Mouse (Mus musculus): ENCODE measurements around the gene Baiap2l2. TPM values are rescaled to one million over a fixed set of nuclear protein-coding genes. Genes with fewer than 3 reads are reported as not detected.

Gene Baiap2l2
- polyA plus RNA-seq, 1 experiment from 2014 or later, result 10.3 TPM

DNA sequence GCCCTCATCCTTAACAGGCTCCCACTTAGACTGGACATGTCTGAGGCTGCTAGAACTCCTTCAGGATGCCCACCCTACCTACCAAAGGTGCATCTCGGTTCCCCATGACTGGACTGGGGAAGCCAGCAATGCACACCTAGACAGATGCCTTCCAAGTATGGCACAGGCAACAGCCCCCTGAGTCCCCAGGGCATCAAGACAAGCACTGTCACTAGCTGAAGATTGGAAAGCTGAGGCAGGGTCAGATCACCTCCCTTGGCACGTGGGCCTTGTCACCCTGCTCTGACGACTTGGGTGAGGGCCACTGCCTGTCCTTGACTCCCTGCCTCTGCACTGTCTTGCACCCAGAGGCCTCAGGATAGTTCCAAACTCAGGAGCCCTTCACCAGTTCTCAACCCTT is 3.0 kb upstream of the Baiap2l2 start:
- Histone ChIP-seq H3K36me3 (ENCODE audit: control insufficient read depth, insufficient read depth, low read length) (peaks cover 9% of the 10 kb centered on the region), H3K27ac (ENCODE audit: low read depth, low read length) (no peak overlapping the region), H3K27me3 (ENCODE audit: control insufficient read depth, insufficient read depth, low read length) (no peaks in the 10 kb centered on the region), H3K4me3 (ENCODE audit: low read length) (no peak overlapping the region), H3K4me2 (replicated peaks; ENCODE audit: low read depth, low read length) (no peak overlapping the region), H3K9me3 (ENCODE audit: control insufficient read depth, low read length) (no peaks in the 10 kb centered on the region), H3K4me1 (ENCODE audit: control insufficient read depth, insufficient read depth, low read length) (0 out of 2 replicates have a peak, but pooled peaks cover 9% of the 10 kb centered on the region), H3K9ac (ENCODE audit: low read depth, low read length) (no peak overlapping the region)
- whole genome bisulfite sequencing, result 90% methylated on average over 3 of the region's 3 CpGs
- ATAC-seq (ENCODE audit: low FRiP score, low TSS enrichment), result no peak

DNA sequence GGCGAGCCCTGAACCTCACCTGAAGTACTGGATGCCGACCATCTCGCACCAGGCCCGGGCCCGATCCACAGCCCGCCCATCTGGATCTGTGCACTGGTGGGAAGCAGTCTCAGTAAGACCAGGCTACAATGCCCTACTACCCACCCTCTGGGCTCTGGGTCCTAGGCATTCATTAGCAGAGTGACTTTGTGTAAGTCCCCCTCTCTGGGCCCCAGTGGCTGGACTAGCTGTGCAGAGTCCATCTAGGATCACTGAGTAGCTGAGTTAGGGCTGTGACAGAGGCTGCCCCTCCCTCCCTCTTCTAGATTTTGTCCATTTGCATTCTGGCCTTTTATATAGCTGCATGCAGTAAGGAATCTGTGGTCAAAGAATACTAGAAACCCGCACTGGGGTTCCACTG is 1.8 kb upstream of the Baiap2l2 start:
- no peaks in the 10 kb centered on the region for H3K27me3 ChIP-seq (ENCODE audit: control insufficient read depth, insufficient read depth, low read length)
- peaks cover 9% of the 10 kb centered on the region for H3K36me3 ChIP-seq (ENCODE audit: control insufficient read depth, insufficient read depth, low read length)
- 92% methylated on average over 7 of the region's 7 CpGs for WGBS
- no peaks in the 10 kb centered on the region for H3K9me3 ChIP-seq (ENCODE audit: control insufficient read depth, low read length)
- 0 out of 2 replicates have a peak, but pooled peaks cover 9% of the 10 kb centered on the region for H3K4me1 ChIP-seq (ENCODE audit: control insufficient read depth, insufficient read depth, low read length)
- no peak overlapping the region for H3K9ac ChIP-seq (ENCODE audit: low read depth, low read length)
- H3K27ac ChIP-seq (ENCODE audit: low read depth, low read length), result no peak overlapping the region
- no peak overlapping the region for H3K4me2 ChIP-seq (replicated peaks; ENCODE audit: low read depth, low read length)
- no peak overlapping the region for H3K4me3 ChIP-seq (ENCODE audit: low read length)
- no peak for ATAC-seq (ENCODE audit: low FRiP score, low TSS enrichment)

DNA sequence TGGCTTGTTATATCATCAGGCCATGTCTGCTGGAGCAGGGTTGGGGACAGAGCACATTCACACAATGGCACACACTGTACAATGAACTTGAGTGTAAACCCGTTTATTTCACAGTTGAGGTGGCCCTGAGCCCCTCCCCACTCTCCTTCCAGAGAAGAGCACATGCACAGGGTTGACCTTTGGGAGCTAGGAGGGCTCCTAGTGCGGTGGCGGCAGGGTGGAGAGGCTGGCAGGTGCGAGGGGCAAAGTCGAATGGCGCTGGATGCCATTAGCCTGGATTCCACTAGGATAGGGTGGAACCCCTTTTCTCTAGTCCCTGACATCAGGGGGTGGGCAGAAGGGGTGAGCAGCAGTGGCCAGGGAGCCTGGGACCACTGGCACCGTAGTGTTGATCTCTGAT is 804 bp upstream of the Baiap2l2 start:
- WGBS, result 84% methylated on average over 7 of the region's 7 CpGs
- no peak overlapping the region for H3K4me2 ChIP-seq (replicated peaks; ENCODE audit: low read depth, low read length)
- peaks cover 9% of the 10 kb centered on the region for H3K36me3 ChIP-seq (ENCODE audit: control insufficient read depth, insufficient read depth, low read length)
- no peak overlapping the region for H3K9ac ChIP-seq (ENCODE audit: low read depth, low read length)
- 0 out of 2 replicates have a peak, but pooled peaks cover 9% of the 10 kb centered on the region for H3K4me1 ChIP-seq (ENCODE audit: control insufficient read depth, insufficient read depth, low read length)
- H3K27ac ChIP-seq (ENCODE audit: low read depth, low read length), result no peak overlapping the region
- no peaks in the 10 kb centered on the region for H3K27me3 ChIP-seq (ENCODE audit: control insufficient read depth, insufficient read depth, low read length)
- H3K4me3 ChIP-seq (ENCODE audit: low read length), result no peak overlapping the region
- no peaks in the 10 kb centered on the region for H3K9me3 ChIP-seq (ENCODE audit: control insufficient read depth, low read length)
- no peak for ATAC-seq (ENCODE audit: low FRiP score, low TSS enrichment)

DNA sequence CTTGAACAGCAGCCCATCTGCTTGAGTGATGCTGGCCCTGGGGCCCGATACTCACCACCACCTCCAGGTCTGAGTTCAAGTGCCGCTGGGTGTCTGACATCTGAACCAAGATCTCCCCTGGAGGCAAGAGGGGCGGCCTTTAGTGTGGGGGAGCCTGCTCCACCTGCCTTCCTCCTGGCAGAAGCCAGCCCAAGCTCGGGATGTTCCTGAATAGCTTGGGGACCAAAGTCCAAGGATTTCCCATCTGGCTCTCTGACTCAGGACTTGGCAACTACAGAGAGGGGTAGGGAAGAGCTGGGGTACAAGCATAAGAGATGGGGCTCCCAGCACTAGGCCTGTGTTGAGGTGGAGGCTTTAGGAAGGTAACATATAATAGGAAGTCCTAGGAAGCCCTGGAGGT is 2.0 kb downstream of the Baiap2l2 start:
- H3K4me3 ChIP-seq (ENCODE audit: low read length), result no peak overlapping the region
- ATAC-seq (ENCODE audit: low FRiP score, low TSS enrichment), result no peak
- H3K4me1 ChIP-seq (ENCODE audit: control insufficient read depth, insufficient read depth, low read length), result 0 out of 2 replicates have a peak, but pooled peaks cover 9% of the 10 kb centered on the region
- H3K27me3 ChIP-seq (ENCODE audit: control insufficient read depth, insufficient read depth, low read length), result no peaks in the 10 kb centered on the region
- H3K27ac ChIP-seq (ENCODE audit: low read depth, low read length), result no peak overlapping the region
- no peaks in the 10 kb centered on the region for H3K9me3 ChIP-seq (ENCODE audit: control insufficient read depth, low read length)
- no peak overlapping the region for H3K4me2 ChIP-seq (replicated peaks; ENCODE audit: low read depth, low read length)
- H3K9ac ChIP-seq (ENCODE audit: low read depth, low read length), result no peak overlapping the region
- WGBS, result 80% methylated on average over 4 of the region's 4 CpGs
- H3K36me3 ChIP-seq (ENCODE audit: control insufficient read depth, insufficient read depth, low read length), result peaks cover 4% of the 10 kb centered on the region; the same call in 1 of the 2 replicates

DNA sequence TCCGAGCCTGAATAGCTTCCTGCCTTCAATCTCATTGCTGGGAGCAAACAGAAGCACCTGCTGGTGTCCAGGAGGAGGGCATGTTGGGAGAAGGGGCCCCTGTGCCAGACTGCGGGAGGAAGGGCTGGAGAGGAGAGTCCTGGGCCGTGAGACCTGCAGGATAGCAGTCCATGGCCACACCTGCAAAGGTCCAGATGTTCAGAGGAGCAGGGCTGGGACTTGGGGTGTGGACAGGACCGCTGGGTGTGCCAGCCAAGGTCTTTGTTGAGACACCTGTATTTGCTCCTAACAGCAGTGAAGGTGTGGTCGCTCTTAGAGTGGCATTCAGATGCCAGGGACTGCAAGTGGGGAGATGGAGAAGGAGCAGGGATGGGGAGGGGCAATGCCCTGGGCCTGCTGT is 2.9 kb downstream of the Baiap2l2 start:
- Histone ChIP-seq H3K27me3 (ENCODE audit: control insufficient read depth, insufficient read depth, low read length) (no peaks in the 10 kb centered on the region), H3K4me1 (ENCODE audit: control insufficient read depth, insufficient read depth, low read length) (0 out of 2 replicates have a peak, but pooled peaks cover 9% of the 10 kb centered on the region), H3K36me3 (ENCODE audit: control insufficient read depth, insufficient read depth, low read length) (peaks cover 4% of the 10 kb centered on the region; the same call in 1 of the 2 replicates), H3K4me2 (replicated peaks; ENCODE audit: low read depth, low read length) (no peak overlapping the region), H3K9ac (ENCODE audit: low read depth, low read length) (no peak overlapping the region), H3K27ac (ENCODE audit: low read depth, low read length) (no peak overlapping the region), H3K9me3 (ENCODE audit: control insufficient read depth, low read length) (no peaks in the 10 kb centered on the region), H3K4me3 (ENCODE audit: low read length) (no peak overlapping the region)
- WGBS, result 79% methylated on average over 5 of the region's 5 CpGs
- no peak for ATAC-seq (ENCODE audit: low FRiP score, low TSS enrichment)

DNA sequence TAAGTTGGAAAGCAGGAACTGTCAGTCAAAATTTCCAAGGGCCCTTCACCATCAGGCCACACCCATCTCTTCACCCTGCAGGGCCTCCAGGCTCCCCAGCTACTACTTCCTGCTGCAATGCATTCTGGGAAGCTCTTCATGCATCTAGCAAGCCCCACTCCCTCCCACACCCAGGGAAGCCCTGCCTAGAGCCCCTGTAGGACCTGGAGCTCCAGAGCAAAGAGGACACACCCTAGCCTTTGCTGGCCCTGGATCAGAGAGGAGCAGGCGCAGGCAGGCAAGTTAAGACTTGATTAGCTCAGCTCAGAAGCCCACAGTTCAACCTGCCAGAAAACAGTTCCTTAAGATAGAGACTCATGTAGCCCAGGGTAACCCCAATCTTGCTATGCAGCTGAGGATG is 3.9 kb downstream of the Baiap2l2 start:
- no peak overlapping the region for H3K4me3 ChIP-seq (ENCODE audit: low read length)
- 0 out of 2 replicates have a peak, but pooled peaks cover 9% of the 10 kb centered on the region for H3K4me1 ChIP-seq (ENCODE audit: control insufficient read depth, insufficient read depth, low read length)
- peaks cover under 1% of the 10 kb centered on the region; the same call in 1 of the 2 replicates for H3K36me3 ChIP-seq (ENCODE audit: control insufficient read depth, insufficient read depth, low read length)
- no peak overlapping the region for H3K9ac ChIP-seq (ENCODE audit: low read depth, low read length)
- WGBS, result 67% methylated on average over 1 of the region's 1 CpGs
- H3K27me3 ChIP-seq (ENCODE audit: control insufficient read depth, insufficient read depth, low read length), result no peaks in the 10 kb centered on the region
- no peaks in the 10 kb centered on the region for H3K9me3 ChIP-seq (ENCODE audit: control insufficient read depth, low read length)
- no peak for ATAC-seq (ENCODE audit: low FRiP score, low TSS enrichment)
- H3K27ac ChIP-seq (ENCODE audit: low read depth, low read length), result no peak overlapping the region
- H3K4me2 ChIP-seq (replicated peaks; ENCODE audit: low read depth, low read length), result no peak overlapping the region

DNA sequence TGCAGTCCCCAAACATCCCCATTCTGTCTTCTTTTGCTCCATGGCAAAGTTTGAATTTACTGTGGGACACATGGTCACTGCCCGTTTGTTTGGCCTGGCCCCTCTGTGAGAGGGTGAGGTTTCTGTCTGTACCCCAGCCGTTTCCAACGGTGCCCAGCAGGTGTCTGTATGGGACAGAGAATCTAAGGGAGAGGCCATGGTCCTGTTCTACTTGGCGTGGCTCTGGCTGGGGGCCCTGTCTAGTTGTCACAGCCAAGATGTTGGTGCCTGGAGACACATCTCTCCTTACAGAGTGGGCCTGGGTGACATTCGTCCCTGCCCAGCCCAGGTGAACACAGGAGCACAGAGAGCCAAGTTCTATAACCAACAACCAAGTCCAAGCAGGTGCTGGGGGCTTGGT is 4.5 kb downstream of the Baiap2l2 start:
- no peaks in the 10 kb centered on the region for H3K36me3 ChIP-seq (ENCODE audit: control insufficient read depth, insufficient read depth, low read length)
- 0 out of 2 replicates have a peak, but pooled peaks cover 9% of the 10 kb centered on the region for H3K4me1 ChIP-seq (ENCODE audit: control insufficient read depth, insufficient read depth, low read length)
- H3K27ac ChIP-seq (ENCODE audit: low read depth, low read length), result no peak overlapping the region
- no peaks in the 10 kb centered on the region for H3K27me3 ChIP-seq (ENCODE audit: control insufficient read depth, insufficient read depth, low read length)
- H3K4me2 ChIP-seq (replicated peaks; ENCODE audit: low read depth, low read length), result no peak overlapping the region
- ATAC-seq (ENCODE audit: low FRiP score, low TSS enrichment), result no peak
- H3K9me3 ChIP-seq (ENCODE audit: control insufficient read depth, low read length), result no peaks in the 10 kb centered on the region
- no peak overlapping the region for H3K9ac ChIP-seq (ENCODE audit: low read depth, low read length)
- WGBS, result 56% methylated on average over 5 of the region's 5 CpGs
- no peak overlapping the region for H3K4me3 ChIP-seq (ENCODE audit: low read length)

DNA sequence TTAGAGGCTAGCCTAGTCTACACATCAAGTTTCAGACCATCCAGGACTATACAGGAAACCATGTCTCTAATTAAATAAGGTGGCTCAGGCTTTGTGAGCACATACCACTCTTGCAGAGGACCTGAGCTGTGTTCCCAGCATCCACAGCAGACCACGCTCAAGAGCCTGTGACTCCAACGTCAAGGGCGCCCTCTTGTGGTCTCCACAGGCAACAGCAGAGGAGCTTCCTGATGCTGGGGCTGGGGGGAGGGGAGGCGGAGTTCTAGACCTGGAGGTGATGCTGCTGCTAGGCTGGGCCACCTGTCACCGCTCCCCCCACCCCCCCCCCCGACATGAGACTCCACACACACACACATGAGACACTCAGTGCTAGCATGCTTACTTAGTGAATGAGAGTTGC is 5.1 kb downstream of the Baiap2l2 start:
- no peaks in the 10 kb centered on the region for H3K36me3 ChIP-seq (ENCODE audit: control insufficient read depth, insufficient read depth, low read length)
- WGBS, result 29% methylated on average over 6 of the region's 6 CpGs
- H3K4me3 ChIP-seq (ENCODE audit: low read length), result no peak overlapping the region
- no peak overlapping the region for H3K27ac ChIP-seq (ENCODE audit: low read depth, low read length)
- H3K4me1 ChIP-seq (ENCODE audit: control insufficient read depth, insufficient read depth, low read length), result 0 out of 2 replicates have a peak, but pooled peaks cover 4% of the 10 kb centered on the region
- H3K4me2 ChIP-seq (replicated peaks; ENCODE audit: low read depth, low read length), result no peak overlapping the region
- no peak overlapping the region for H3K9ac ChIP-seq (ENCODE audit: low read depth, low read length)
- H3K27me3 ChIP-seq (ENCODE audit: control insufficient read depth, insufficient read depth, low read length), result no peaks in the 10 kb centered on the region
- H3K9me3 ChIP-seq (ENCODE audit: control insufficient read depth, low read length), result no peaks in the 10 kb centered on the region
- no peak for ATAC-seq (ENCODE audit: low FRiP score, low TSS enrichment)

DNA sequence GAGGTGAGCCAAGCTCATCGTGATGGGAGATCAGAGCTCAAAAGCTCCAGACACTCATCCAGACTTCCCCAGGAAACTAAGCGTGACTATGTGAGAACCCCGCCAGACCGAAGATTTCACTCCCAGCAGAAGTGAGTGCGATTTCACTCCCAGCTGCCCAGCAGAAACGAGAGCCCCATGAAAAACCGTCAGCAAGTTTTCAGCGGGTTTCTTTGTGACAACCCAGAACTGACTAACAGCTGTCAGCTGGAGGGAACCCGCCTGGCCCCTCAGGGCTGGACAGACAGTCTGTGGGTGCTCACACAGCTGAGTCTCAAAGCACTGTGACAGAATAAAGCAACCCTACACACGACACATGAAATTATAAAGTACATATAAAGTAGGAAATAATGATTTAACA is 7.6 kb downstream of the Baiap2l2 start:
- H3K36me3 ChIP-seq (ENCODE audit: control insufficient read depth, insufficient read depth, low read length), result no peaks in the 10 kb centered on the region
- H3K4me3 ChIP-seq (ENCODE audit: low read length), result no peak overlapping the region
- no peak overlapping the region for H3K9ac ChIP-seq (ENCODE audit: low read depth, low read length)
- 54% methylated on average over 10 of the region's 10 CpGs for WGBS
- no peak overlapping the region for H3K4me2 ChIP-seq (replicated peaks; ENCODE audit: low read depth, low read length)
- H3K9me3 ChIP-seq (ENCODE audit: control insufficient read depth, low read length), result no peaks in the 10 kb centered on the region
- no peak for ATAC-seq (ENCODE audit: low FRiP score, low TSS enrichment)
- no peaks in the 10 kb centered on the region for H3K4me1 ChIP-seq (ENCODE audit: control insufficient read depth, insufficient read depth, low read length)
- no peaks in the 10 kb centered on the region for H3K27me3 ChIP-seq (ENCODE audit: control insufficient read depth, insufficient read depth, low read length)
- no peak overlapping the region for H3K27ac ChIP-seq (ENCODE audit: low read depth, low read length)

All from kidney, embryonic 14.5 days (tissue).